8 mouse cellular contexts compared by ENCODE assay signal in the genomic region with DNA sequence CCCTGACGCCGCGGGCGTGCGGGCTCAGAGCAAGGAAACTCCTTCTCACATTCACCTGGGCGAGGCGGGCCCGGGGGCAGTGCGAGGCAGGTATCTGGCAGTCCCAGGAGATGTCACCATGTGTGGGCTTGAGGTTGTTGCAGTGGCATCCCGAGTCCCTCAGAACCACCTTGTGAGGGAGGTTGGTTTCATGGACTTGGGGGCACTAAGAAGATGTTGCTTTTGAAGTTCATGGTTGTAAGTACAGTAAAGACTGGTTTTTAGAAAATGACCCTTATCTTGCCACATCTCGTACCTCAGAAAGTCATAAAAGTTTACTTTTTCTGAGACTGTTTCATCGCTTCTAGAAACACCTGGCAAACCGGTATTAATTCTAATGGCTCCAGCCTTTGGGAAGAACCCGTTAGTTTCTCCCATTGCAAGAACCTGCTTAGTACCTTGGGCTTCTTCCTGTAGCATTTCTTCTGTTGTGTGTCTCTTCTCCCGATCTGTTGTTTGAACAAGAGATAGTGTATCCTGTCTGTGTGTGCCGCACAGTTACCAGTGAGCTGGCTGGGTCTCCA. TPM values are rescaled to one million over a fixed set of nuclear protein-coding genes. Genes with fewer than 3 reads are reported as not detected.
DNase-seq lines count a peak whose midpoint lies in the region; ATAC-seq and TF ChIP-seq lines count a peak whose summit lies in the region.

No protein-coding gene starts in this region.

- H3K27ac ChIP-seq in lung, postnatal 0 days (ENCODE audit: low read length) = peak overlapping the region; percentile 85
- H3K27ac ChIP-seq in forebrain, embryonic 10.5 days = peak overlapping the region; percentile 100
- H3K27ac ChIP-seq in limb, embryonic 11.5 days (replicated peaks; ENCODE audit: low read depth, low read length) = peak overlapping the region; percentile 98

- no peak for TF ChIP-seq CTCF in lung, postnatal 0 days (IDR thresholded peaks at IDR 0.05)

- H3K9ac ChIP-seq in lung, postnatal 0 days (replicated peaks; ENCODE audit: low read depth) = peak overlapping the region; percentile 79
- H3K9ac ChIP-seq in limb, embryonic 11.5 days (ENCODE audit: low read length) = peak overlapping the region; percentile 91

- no peak for DNase-seq in lung, postnatal 0 days (ENCODE audit: low spot score)
- DNase-seq in lung, postnatal 25 days (ENCODE audit: low spot score) = no peak
- DNase-seq in forebrain, embryonic 10.5 days (ENCODE audit: extremely low spot score, low spot score) = no peak
- DNase-seq in limb, embryonic 11.5 days (ENCODE audit: low spot score) = no peak
- peak; percentile 51 for DNase-seq in splenic B cell, adult 2 months (ENCODE audit: low read depth, low spot score)
- no peak for DNase-seq in adrenal gland, adult 8-10 months
- DNase-seq in left cerebral cortex, postnatal 25 days (ENCODE audit: low spot score in 2 of 2) = no peak
- DNase-seq in right cerebral cortex, postnatal 4 days = no peak

- peak overlapping the region; percentile 85 for H3K4me2 ChIP-seq in lung, postnatal 0 days (replicated peaks; ENCODE audit: low read depth, low read length)
- H3K4me2 ChIP-seq in limb, embryonic 11.5 days (ENCODE audit: low read depth, severe bottlenecking) = peak overlapping the region; percentile 86

- no peaks in the 10 kb centered on the region for H3K9me3 ChIP-seq in lung, postnatal 0 days (ENCODE audit: low read length)
- H3K9me3 ChIP-seq in forebrain, embryonic 10.5 days = no peaks in the 10 kb centered on the region
- H3K9me3 ChIP-seq in limb, embryonic 11.5 days (ENCODE audit: control insufficient read depth, low read length) = no peaks in the 10 kb centered on the region

- H3K4me3 ChIP-seq in lung, postnatal 0 days (ENCODE audit: low read depth, low read length) = peak overlapping the region; percentile 93
- H3K4me3 ChIP-seq in forebrain, embryonic 10.5 days = peak overlapping the region; percentile 99
- H3K4me3 ChIP-seq in limb, embryonic 11.5 days (ENCODE audit: low read depth, low read length) = peak overlapping the region; percentile 89

- 23% methylated on average over 16 of the region's 16 CpGs for WGBS in lung, postnatal 0 days
- WGBS in forebrain, embryonic 10.5 days = 22% methylated on average over 16 of the region's 16 CpGs
- 21% methylated on average over 16 of the region's 16 CpGs for WGBS in limb, embryonic 11.5 days

- H3K36me3 ChIP-seq in lung, postnatal 0 days (ENCODE audit: insufficient read depth, low read length) = no peaks in the 10 kb centered on the region
- H3K36me3 ChIP-seq in forebrain, embryonic 10.5 days (replicated peaks) = no peaks in the 10 kb centered on the region
- no peaks in the 10 kb centered on the region for H3K36me3 ChIP-seq in limb, embryonic 11.5 days (ENCODE audit: control insufficient read depth, insufficient read depth, low read length)
- H3K36me3 ChIP-seq in splenic B cell, adult 2 months (ENCODE audit: control insufficient read depth, insufficient read depth, low read length, poor library complexity, severe bottlenecking) = no peaks in the 10 kb centered on the region

- intact Hi-C loops in left cerebral cortex, postnatal 25 days (cut with DNase I) = loop anchor here (2.0 to 10.0 kb wide), 6 partner anchors 48 to 426 kb away; partner anchors contain the start of gene Zbtb18

- no peaks in the 10 kb centered on the region; the same call in 1 of the 2 replicates for H3K4me1 ChIP-seq in lung, postnatal 0 days (ENCODE audit: insufficient read depth, low read depth, low read length)
- peaks cover 34% of the 10 kb centered on the region for H3K4me1 ChIP-seq in forebrain, embryonic 10.5 days
- no peaks in the 10 kb centered on the region for H3K4me1 ChIP-seq in limb, embryonic 11.5 days (ENCODE audit: control insufficient read depth, insufficient read depth, low read length)

- no peak for TF ChIP-seq EP300 in lung, postnatal 0 days (IDR thresholded peaks at IDR 0.05)

- no peaks in the 10 kb centered on the region for H3K27me3 ChIP-seq in lung, postnatal 0 days (replicated peaks; ENCODE audit: insufficient read depth, low read length)
- peaks cover 13% of the 10 kb centered on the region for H3K27me3 ChIP-seq in forebrain, embryonic 10.5 days (ENCODE audit: poor library complexity, severe bottlenecking)
- no peaks in the 10 kb centered on the region for H3K27me3 ChIP-seq in limb, embryonic 11.5 days (ENCODE audit: control insufficient read depth, insufficient read depth, low read length)
- H3K27me3 ChIP-seq in splenic B cell, adult 2 months (ENCODE audit: control insufficient read depth, insufficient read depth, low read length, poor library complexity, severe bottlenecking) = no peaks in the 10 kb centered on the region; the same call in 1 of the 2 replicates

- ATAC-seq in lung, postnatal 0 days = no peak
- no peak for ATAC-seq in limb, embryonic 11.5 days (ENCODE audit: insufficient number of reproducible peaks, low FRiP score, low TSS enrichment, low read depth)

RNA-seq across cellular contexts. Expression of gene Akt3, which starts 1.1 kb away (rescaled TPM):
- 4.0 and 5.0 TPM in 2 replicates for polyA plus RNA-seq in lung, postnatal 0 days (2015; fragmentation: Nextera tagmentation; extraction: Ambion mirVana)
- polyA plus RNA-seq in forebrain, embryonic 10.5 days (2016; fragmentation: Nextera tagmentation; extraction: Ambion mirVana) = 11.4 TPM in 2 replicates
- 9.8 and 10.8 TPM in 2 replicates for polyA plus RNA-seq in limb, embryonic 11.5 days (2014; fragmentation: Nextera tagmentation; extraction: Ambion mirVana)
- 10 to 100 TPM; 31.2 to 43.1 (median 36.3) TPM for total RNA-seq in adrenal gland, adult 8-10 months (2022)
- 100 to 1,000 TPM; 211 to 227 TPM for total RNA-seq in left cerebral cortex, postnatal 25 days (2021)
